25 mouse cellular contexts compared by ENCODE assay signal in genomic region chrX:8013569-8014314, GRCm38 (mm10). TPM values are rescaled to one million over a fixed set of nuclear protein-coding genes. Genes with fewer than 3 reads are reported as not detected.
A peak's percentile ranks its signal among the peaks of the same experiment; 100 is the strongest.
DNase-seq lines count a peak whose midpoint lies in the region; ATAC-seq and TF ChIP-seq lines count a peak whose summit lies in the region.
"Had no signal": no experiment of that assay in that cellular context is flagged by ENCODE, and none has a peak within 500 bp of the region (broad histone marks: within the 10 kb centered on the region; RNA-seq: fewer than 3 reads in every experiment).

No protein-coding gene starts in this region.

- H3K36me3 ChIP-seq in midbrain, embryonic 11.5 days (ENCODE audit: control insufficient read depth, insufficient read depth, low read length): no peaks in the 10 kb centered on the region
- no peaks in the 10 kb centered on the region for H3K36me3 ChIP-seq in midbrain, postnatal 0 days (ENCODE audit: insufficient read depth, low read length)
- no peaks in the 10 kb centered on the region for H3K36me3 ChIP-seq in forebrain, embryonic 16.5 days (ENCODE audit: control insufficient read depth, insufficient read depth)
- H3K36me3 ChIP-seq: heart, embryonic 10.5 days had no signal

- TF ChIP-seq CTCF in midbrain, postnatal 0 days (IDR thresholded peaks at IDR 0.05): no peak
- no peak for TF ChIP-seq CTCF in brain, embryonic 14.5 days (IDR thresholded peaks at IDR 0.05; ENCODE audit: borderline replicate concordance, extremely low read depth, insufficient read depth, insufficient read length)

- peak; percentile 49 for DNase-seq in embryo, embryonic 10 days (ENCODE audit: low spot score)
- no peak for DNase-seq in embryo, embryonic 9.5 days (ENCODE audit: extremely low spot score)
- peak; percentile 85 for DNase-seq in midbrain, embryonic 11.5 days (ENCODE audit: low spot score, missing footprints)
- no peak for DNase-seq in midbrain, postnatal 0 days (ENCODE audit: low spot score)
- DNase-seq in brain, embryonic 14.5 days (ENCODE audit: low read depth): peak; percentile 75
- DNase-seq in heart, postnatal 14 days: no peak
- no peak for DNase-seq in kidney, postnatal 10 days
- DNase-seq: adrenal gland, postnatal 25 days; cerebellum, adult 9-10 months; heart, postnatal 10 days; kidney, adult 9 months; layer of hippocampus, postnatal 36 days; spleen, adult 18-20 months had no signal

- no peaks in the 10 kb centered on the region for H3K4me1 ChIP-seq in midbrain, embryonic 11.5 days (ENCODE audit: control insufficient read depth, insufficient read depth, low read length)
- no peaks in the 10 kb centered on the region for H3K4me1 ChIP-seq in midbrain, postnatal 0 days (ENCODE audit: insufficient read depth, low read length)
- no peaks in the 10 kb centered on the region for H3K4me1 ChIP-seq in forebrain, embryonic 16.5 days (replicated peaks; ENCODE audit: control insufficient read depth, insufficient read depth, low read length)
- H3K4me1 ChIP-seq: heart, embryonic 10.5 days had no signal

- WGBS in midbrain, embryonic 11.5 days: 23% methylated on average over 7 of the region's 8 CpGs
- 25% methylated on average over 8 of the region's 8 CpGs for WGBS in midbrain, postnatal 0 days
- WGBS in forebrain, embryonic 16.5 days: 18% methylated on average over 7 of the region's 8 CpGs

- ATAC-seq in midbrain, embryonic 11.5 days (ENCODE audit: low FRiP score): peak; percentile 84
- ATAC-seq in midbrain, postnatal 0 days (ENCODE audit: low FRiP score): no peak
- ATAC-seq in forebrain, embryonic 16.5 days: peak; percentile 43; the same call in 1 of the 2 replicates

- no peak for TF ChIP-seq POLR2A in brain, embryonic 14.5 days (IDR thresholded peaks at IDR 0.05; ENCODE audit: borderline replicate concordance, extremely low read depth, insufficient read depth, insufficient read length, poor library complexity, severe bottlenecking)

- H3K9ac ChIP-seq in midbrain, embryonic 11.5 days (ENCODE audit: low read length): no peak overlapping the region
- no peak overlapping the region for H3K9ac ChIP-seq in midbrain, postnatal 0 days (replicated peaks; ENCODE audit: low read length, poor library complexity, severe bottlenecking)
- H3K9ac ChIP-seq in forebrain, embryonic 16.5 days (replicated peaks; ENCODE audit: low read depth, low read length): no peak overlapping the region
- H3K9ac ChIP-seq: liver, embryonic 14.5 days had no signal

- H3K27ac ChIP-seq in midbrain, embryonic 11.5 days (ENCODE audit: low read depth, low read length): peak overlapping the region; percentile 35
- H3K27ac ChIP-seq in midbrain, postnatal 0 days (ENCODE audit: low read depth, low read length): no peak overlapping the region
- no peak overlapping the region for H3K27ac ChIP-seq in forebrain, embryonic 16.5 days (ENCODE audit: low read length)
- H3K27ac ChIP-seq: heart, embryonic 10.5 days; liver, embryonic 14.5 days had no signal

- no peaks in the 10 kb centered on the region for H3K9me3 ChIP-seq in midbrain, embryonic 11.5 days (ENCODE audit: control insufficient read depth, low read length)
- no peaks in the 10 kb centered on the region for H3K9me3 ChIP-seq in midbrain, postnatal 0 days (ENCODE audit: low read length)
- H3K9me3 ChIP-seq in forebrain, embryonic 16.5 days (ENCODE audit: control insufficient read depth, low read length): no peaks in the 10 kb centered on the region; the same call in 1 of the 2 replicates
- H3K9me3 ChIP-seq: heart, embryonic 10.5 days had no signal

- H3K4me3 ChIP-seq in midbrain, embryonic 11.5 days (ENCODE audit: low read depth, low read length): no peak overlapping the region
- no peak overlapping the region for H3K4me3 ChIP-seq in midbrain, postnatal 0 days (ENCODE audit: low read depth, low read length)
- H3K4me3 ChIP-seq in forebrain, embryonic 16.5 days (replicated peaks; ENCODE audit: low read length): no peak overlapping the region
- H3K4me3 ChIP-seq: erythroblast, embryonic 14.5 days; heart, embryonic 10.5 days had no signal

- H3K27me3 ChIP-seq in midbrain, embryonic 11.5 days (ENCODE audit: control insufficient read depth, insufficient read depth, low read length): no peaks in the 10 kb centered on the region
- H3K27me3 ChIP-seq in midbrain, postnatal 0 days (ENCODE audit: insufficient read depth, low read length): no peaks in the 10 kb centered on the region
- no peaks in the 10 kb centered on the region for H3K27me3 ChIP-seq in forebrain, embryonic 16.5 days (replicated peaks; ENCODE audit: control insufficient read depth, insufficient read depth, low read length)

- H3K4me2 ChIP-seq in midbrain, embryonic 11.5 days: no peak overlapping the region
- H3K4me2 ChIP-seq in midbrain, postnatal 0 days (ENCODE audit: low read depth, low read length, poor library complexity, severe bottlenecking): no peak overlapping the region
- H3K4me2 ChIP-seq in forebrain, embryonic 16.5 days (ENCODE audit: low read length): no peak overlapping the region

- intact Hi-C loops in heart, postnatal 14 days (cut with DNase I): no loop called here

RNA-seq across cellular contexts. Expression of gene Glod5, which starts 4.5 kb away (rescaled TPM):
- polyA plus RNA-seq in midbrain, embryonic 11.5 days (2014; fragmentation: Nextera tagmentation; extraction: Ambion mirVana): not detected in 2 replicates
- 2.4 TPM in 1 of 2 replicates, not detected in the other for total RNA-seq in midbrain, postnatal 0 days (2014; rRNA removed)
- polyA plus RNA-seq in midbrain, postnatal 0 days (2015; fragmentation: Nextera tagmentation; extraction: Ambion mirVana): 0.81 and 1.1 TPM in 2 replicates
- polyA plus RNA-seq in brain, embryonic 14.5 days (2012; rRNA removed): 0.33 and 0.43 TPM in 2 replicates
- 0.33 and 0.39 TPM in 2 replicates for polyA plus RNA-seq in forebrain, embryonic 16.5 days (2015; fragmentation: Nextera tagmentation; extraction: Ambion mirVana)
- not detected for total RNA-seq in heart, postnatal 14 days (2021)
- total RNA-seq: adrenal gland, postnatal 25 days; gastrocnemius, postnatal 4 days; heart, postnatal 10 days had no signal
- polyA plus RNA-seq: CD4-positive, CD25-positive, alpha-beta regulatory T cell, adult 4 months; erythroblast, embryonic 14.5 days; heart, embryonic 10.5 days; intestine, embryonic 14.5 days; limb, embryonic 11.5 days; liver, embryonic 14.5 days; lung, embryonic 16.5 days; stomach, embryonic 14.5 days; thymus, postnatal 0 days had no signal

RNA-seq across cellular contexts. Expression of gene Gata1, which starts 35.9 kb away (rescaled TPM):
- 4.8 and 5.2 TPM in 2 replicates for polyA plus RNA-seq in midbrain, embryonic 11.5 days (2014; fragmentation: Nextera tagmentation; extraction: Ambion mirVana)
- not detected in 2 replicates for total RNA-seq in midbrain, postnatal 0 days (2014; rRNA removed)
- not detected in 2 replicates for polyA plus RNA-seq in midbrain, postnatal 0 days (2015; fragmentation: Nextera tagmentation; extraction: Ambion mirVana)
- polyA plus RNA-seq in brain, embryonic 14.5 days (2012; rRNA removed): 0.29 and 0.44 TPM in 2 replicates
- polyA plus RNA-seq in forebrain, embryonic 16.5 days (2015; fragmentation: Nextera tagmentation; extraction: Ambion mirVana): not detected in 2 replicates
- not detected for total RNA-seq in heart, postnatal 14 days (2021)
- total RNA-seq: adrenal gland, postnatal 25 days; heart, postnatal 10 days; layer of hippocampus, postnatal 36 days had no signal
- polyA plus RNA-seq: cortical plate, adult 2 months had no signal

Comparison
In these comparisons a context has a peak if more than half of its experiments do, and no peak if none do; other contexts are left out.
1. DNase-seq: peak in embryo, embryonic 10 days (single experiment), midbrain, embryonic 11.5 days (single experiment) and brain, embryonic 14.5 days (single experiment); none in embryo, embryonic 9.5 days (single experiment), midbrain, postnatal 0 days (single experiment), heart, postnatal 14 days (0 of 2) and kidney, postnatal 10 days (single experiment).